Mouse (Mus musculus) gastrocnemius, postnatal 25 days (tissue): ENCODE data around the gene Spag4. TPM values are rescaled to one million over a fixed set of nuclear protein-coding genes. Genes with fewer than 3 reads are reported as not detected.
"Not testable (repeated sequence)": the region's sequence is repeated elsewhere in the genome, so short reads cannot be mapped to it uniquely, and the experiment has no call there.

Experiments used
- DNase-seq: peaks from one replicate; pipeline ENCODE4 v3.0.0; 2022
- total RNA-seq, 2 experiments: library from RNA; stranded (reverse); gene quantifications; 1 replicate in 1 of 2; 2 replicates in 1 of 2; pipeline ENCODE4 v1.2.3; 2021

The Spag4 gene
- total RNA-seq, 2 experiments from 2014 or later: 0.13 to 0.31 TPM

GRCm38 (mm10) chr2:156110627-156111357 lies 45.8 kb downstream of the Spag4 start:
- DNase-seq: no peak

- peak; percentile 89 for DNase-seq
Observed at GRCm38 (mm10) chr2:156111358-156112079, 46.5 kb downstream of the Spag4 start, which contains the start of the genes Cpne1 and Rbm12. Cpne1 (minus strand) TSS chr2:156111965. Rbm12 (minus strand) TSS chr2:156111978.

GRCm38 (mm10) chr2:156112080-156112423 lies 47.1 kb downstream of the Spag4 start:
- DNase-seq: not testable (repeated sequence)

GRCm38 (mm10) chr2:156119566-156119965 lies 54.6 kb downstream of the Spag4 start:
- no peak for DNase-seq

Other genes with a start within 250 kb of the Spag4 start
- gene BC029722, start 245.7 kb upstream of the Spag4 start, total RNA-seq: 10 to 100 TPM; 22.3 to 25.3 TPM
- 10 to 100 TPM; 38.6 to 45.3 TPM for gene Eif6, start 238.2 kb upstream of the Spag4 start, total RNA-seq
- not detected for gene Fam83c, start 230.3 kb upstream of the Spag4 start, total RNA-seq
- gene Uqcc1, start 134.9 kb upstream of the Spag4 start, total RNA-seq: 100 to 1,000 TPM; 140 to 156 TPM
- not detected for gene Gm15557, start 124.4 kb upstream of the Spag4 start, total RNA-seq
- not detected for gene Gdf5, start 119.8 kb upstream of the Spag4 start, total RNA-seq
- gene Cep250, start 108.7 kb upstream of the Spag4 start, total RNA-seq: 1 to 10 TPM; 3.6 to 5.9 TPM
- gene 6430550D23Rik, start 57.2 kb upstream of the Spag4 start, total RNA-seq: under 1 TPM; 0.51 to 0.54 TPM
- gene Ergic3, start 57.1 kb upstream of the Spag4 start, total RNA-seq: 10 to 100 TPM; 44.6 to 51.7 TPM
- gene Fer1l4, start 12.2 kb upstream of the Spag4 start, total RNA-seq: not detected
- gene Cpne1, start 46.8 kb downstream of the Spag4 start, total RNA-seq: 10 to 100 TPM in 1 of 2 experiments, 1 to 10 TPM in 1; 8.2 to 10.9 TPM
- 1 to 10 TPM; 6.3 TPM for gene Rbm12, start 46.8 kb downstream of the Spag4 start, total RNA-seq
- gene Gm28036, start 61.9 kb downstream of the Spag4 start, total RNA-seq: 1 to 10 TPM; 4.9 to 5.6 TPM
- gene Romo1, start 78.9 kb downstream of the Spag4 start, total RNA-seq: 100 to 1,000 TPM; 206 to 210 TPM
- 10 to 100 TPM; 74.2 to 80.6 TPM for gene Nfs1, start 79.0 kb downstream of the Spag4 start, total RNA-seq
- 10 to 100 TPM; 95.5 to 96.8 TPM for gene Rbm39, start 115.1 kb downstream of the Spag4 start, total RNA-seq
- gene Phf20, start 131.3 kb downstream of the Spag4 start, total RNA-seq: 10 to 100 TPM; 20.1 to 20.8 TPM
- under 1 TPM; 0.84 to 0.91 TPM for gene Cnbd2, start 247.1 kb downstream of the Spag4 start, total RNA-seq
- gene Scand1, start 247.5 kb downstream of the Spag4 start, total RNA-seq: 10 to 100 TPM; 58.5 to 59.5 TPM